13 mouse cellular contexts compared by ENCODE assay signal in genomic region chr11:98738925-98739324, GRCm38 (mm10). TPM values are rescaled to one million over a fixed set of nuclear protein-coding genes. Genes with fewer than 3 reads are reported as not detected.
DNase-seq lines count a peak whose midpoint lies in the region; ATAC-seq lines count a peak whose summit lies in the region.
"Had no signal": no experiment of that assay in that cellular context is flagged by ENCODE, and none has a peak within 500 bp of the region (broad histone marks: within the 10 kb centered on the region; RNA-seq: fewer than 3 reads in every experiment).

No protein-coding gene starts in this region.

- H3K4me3 ChIP-seq in neural tube, embryonic 12.5 days, result no peak overlapping the region
- H3K4me3 ChIP-seq in liver, embryonic 16.5 days (ENCODE audit: low read depth, low read length), result no peak overlapping the region
- H3K4me3 ChIP-seq: lung, embryonic 15.5 days had no signal

- 0 out of 2 replicates have a peak overlapping the region, but pooled peaks have one; percentile 2 for H3K4me2 ChIP-seq in neural tube, embryonic 12.5 days (replicated peaks)
- peak overlapping the region; percentile 15; the same call in 1 of the 2 replicates for H3K4me2 ChIP-seq in liver, embryonic 16.5 days (ENCODE audit: low read depth, low read length)
- H3K4me2 ChIP-seq: lung, embryonic 15.5 days had no signal

- peak overlapping the region; percentile 17; the same call in 1 of the 2 replicates for H3K9ac ChIP-seq in neural tube, embryonic 12.5 days
- no peak overlapping the region for H3K9ac ChIP-seq in liver, embryonic 16.5 days (ENCODE audit: low read depth, low read length)
- H3K9ac ChIP-seq: lung, embryonic 15.5 days had no signal

- 69% methylated on average over 9 of the region's 9 CpGs for WGBS in neural tube, embryonic 12.5 days
- 33% methylated on average over 9 of the region's 9 CpGs for WGBS in liver, embryonic 16.5 days (ENCODE audit: insufficient replicate concordance)

- peaks cover 45% of the 10 kb centered on the region for H3K4me1 ChIP-seq in neural tube, embryonic 12.5 days
- H3K4me1 ChIP-seq in liver, embryonic 16.5 days (ENCODE audit: control insufficient read depth, low read depth, low read length), result peaks cover 46% of the 10 kb centered on the region

- H3K27ac ChIP-seq in neural tube, embryonic 12.5 days, result no peak overlapping the region
- no peak overlapping the region for H3K27ac ChIP-seq in liver, embryonic 16.5 days (ENCODE audit: low read length)
- H3K27ac ChIP-seq: lung, embryonic 15.5 days had no signal

- peak; percentile 46 for DNase-seq in gastrocnemius, adult 18-20 months (ENCODE audit: low spot score)
- DNase-seq in gastrocnemius, postnatal 4 days (ENCODE audit: low spot score in 2 of 2), result no peak
- DNase-seq in neural tube, embryonic 10.5 days (ENCODE audit: extremely low spot score, low spot score), result no peak
- DNase-seq in thymus, postnatal 36 days, result no peak
- no peak for DNase-seq in right cerebral cortex, postnatal 25 days
- no peak for DNase-seq in retina, postnatal 1 day
- DNase-seq: layer of hippocampus, postnatal 36 days had no signal

- no peaks in the 10 kb centered on the region for H3K27me3 ChIP-seq in neural tube, embryonic 12.5 days (replicated peaks)
- H3K27me3 ChIP-seq in liver, embryonic 16.5 days (ENCODE audit: control insufficient read depth, insufficient read depth, low read depth, low read length), result no peaks in the 10 kb centered on the region
- H3K27me3 ChIP-seq: lung, embryonic 15.5 days had no signal

- no peaks in the 10 kb centered on the region for H3K36me3 ChIP-seq in neural tube, embryonic 12.5 days
- no peaks in the 10 kb centered on the region for H3K36me3 ChIP-seq in liver, embryonic 16.5 days (ENCODE audit: control insufficient read depth, insufficient read depth)
- H3K36me3 ChIP-seq: lung, embryonic 15.5 days had no signal

- no peaks in the 10 kb centered on the region for H3K9me3 ChIP-seq in neural tube, embryonic 12.5 days
- peaks cover 3% of the 10 kb centered on the region; the same call in 1 of the 2 replicates for H3K9me3 ChIP-seq in liver, embryonic 16.5 days (replicated peaks; ENCODE audit: control insufficient read depth, low read length)

- ATAC-seq in neural tube, embryonic 12.5 days (ENCODE audit: low FRiP score, low read depth), result no peak
- no peak for ATAC-seq in liver, embryonic 16.5 days (ENCODE audit: low read depth)

RNA-seq across cellular contexts. Expression of gene Thra, which starts 1.5 kb away (rescaled TPM):
- total RNA-seq in gastrocnemius, adult 18-20 months (2021), result 10 to 100 TPM; 78.3 to 85.2 TPM
- total RNA-seq in gastrocnemius, postnatal 4 days (2021), result 100 to 1,000 TPM; 225 TPM
- 56.9 and 67.0 TPM in 2 replicates for polyA plus RNA-seq in neural tube, embryonic 12.5 days (2016; fragmentation: Nextera tagmentation; extraction: Ambion mirVana)
- polyA plus RNA-seq in liver, embryonic 16.5 days (2015; fragmentation: Nextera tagmentation; extraction: Ambion mirVana), result 6.5 and 7.7 TPM in 2 replicates

RNA-seq across cellular contexts. Expression of gene Med24, which starts 9.7 kb away (rescaled TPM):
- 10 to 100 TPM; 48.1 to 53.3 TPM for total RNA-seq in gastrocnemius, adult 18-20 months (2021)
- total RNA-seq in gastrocnemius, postnatal 4 days (2021), result 10 to 100 TPM; 47.8 to 58.0 TPM
- 78.7 and 80.0 TPM in 2 replicates for polyA plus RNA-seq in neural tube, embryonic 12.5 days (2016; fragmentation: Nextera tagmentation; extraction: Ambion mirVana)
- polyA plus RNA-seq in liver, embryonic 16.5 days (2015; fragmentation: Nextera tagmentation; extraction: Ambion mirVana), result 22.8 and 23.8 TPM in 2 replicates

RNA-seq across cellular contexts. Expression of gene Nr1d1, which starts 36.2 kb away (rescaled TPM):
- 100 to 1,000 TPM in 1 of 2 experiments, 10 to 100 TPM in 1; 74.0 to 126 TPM for total RNA-seq in gastrocnemius, adult 18-20 months (2021)
- 10 to 100 TPM; 26.7 to 34.2 TPM for total RNA-seq in gastrocnemius, postnatal 4 days (2021)
- 1.5 and 2.1 TPM in 2 replicates for polyA plus RNA-seq in neural tube, embryonic 12.5 days (2016; fragmentation: Nextera tagmentation; extraction: Ambion mirVana)
- 0.65 and 0.66 TPM in 2 replicates for polyA plus RNA-seq in liver, embryonic 16.5 days (2015; fragmentation: Nextera tagmentation; extraction: Ambion mirVana)

RNA-seq across cellular contexts. Expression of gene Csf3, which starts 37.9 kb away (rescaled TPM):
- not detected for total RNA-seq in gastrocnemius, adult 18-20 months (2021)
- not detected for total RNA-seq in gastrocnemius, postnatal 4 days (2021)
- not detected in 2 replicates for polyA plus RNA-seq in neural tube, embryonic 12.5 days (2016; fragmentation: Nextera tagmentation; extraction: Ambion mirVana)
- polyA plus RNA-seq in liver, embryonic 16.5 days (2015; fragmentation: Nextera tagmentation; extraction: Ambion mirVana), result not detected in 2 replicates
- total RNA-seq: layer of hippocampus, postnatal 36 days had no signal
- polyA plus RNA-seq: C2C12; heart, embryonic 16.5 days; lung, embryonic 15.5 days; stomach, embryonic 16.5 days had no signal

RNA-seq across cellular contexts. Expression of gene Msl1, which starts 56.4 kb away (rescaled TPM):
- 10 to 100 TPM; 50.5 to 56.4 TPM for total RNA-seq in gastrocnemius, adult 18-20 months (2021)
- 10 to 100 TPM; 79.3 to 83.9 TPM for total RNA-seq in gastrocnemius, postnatal 4 days (2021)
- 37.0 and 40.8 TPM in 2 replicates for polyA plus RNA-seq in neural tube, embryonic 12.5 days (2016; fragmentation: Nextera tagmentation; extraction: Ambion mirVana)
- polyA plus RNA-seq in liver, embryonic 16.5 days (2015; fragmentation: Nextera tagmentation; extraction: Ambion mirVana), result 4.9 and 5.3 TPM in 2 replicates
